Mouse (Mus musculus) ES-E14 (cell line): ENCODE data around the gene Slc9a9.

ENCODE experiments used
- CHD2 ChIP-seq: IDR thresholded peaks from 2 replicates; pipeline ENCODE4 v1.6.1; 2014; ENCODE audit warnings: mild to moderate bottlenecking, low read depth, low read length, inconsistent platforms
- HCFC1 ChIP-seq: IDR thresholded peaks from 2 replicates; pipeline ENCODE4 v1.6.1; 2012; ENCODE audit warnings: low read length, inconsistent platforms, borderline replicate concordance; ENCODE audit not compliant: insufficient read depth
- MAFK ChIP-seq: IDR thresholded peaks from 2 replicates; pipeline ENCODE4 v1.6.1; 2014; ENCODE audit warnings: mild to moderate bottlenecking, low read depth, low read length, inconsistent platforms; ENCODE audit not compliant: insufficient read depth
- ZC3H11A ChIP-seq: IDR thresholded peaks from 2 replicates; pipeline ENCODE4 v1.6.1; 2012; ENCODE audit warnings: low read depth, mild to moderate bottlenecking, inconsistent platforms, low read length, borderline replicate concordance
- ZNF384 ChIP-seq: IDR thresholded peaks from 2 replicates; pipeline ENCODE4 v1.6.1; 2012; ENCODE audit warnings: low read depth, low read length, inconsistent platforms

DNA sequence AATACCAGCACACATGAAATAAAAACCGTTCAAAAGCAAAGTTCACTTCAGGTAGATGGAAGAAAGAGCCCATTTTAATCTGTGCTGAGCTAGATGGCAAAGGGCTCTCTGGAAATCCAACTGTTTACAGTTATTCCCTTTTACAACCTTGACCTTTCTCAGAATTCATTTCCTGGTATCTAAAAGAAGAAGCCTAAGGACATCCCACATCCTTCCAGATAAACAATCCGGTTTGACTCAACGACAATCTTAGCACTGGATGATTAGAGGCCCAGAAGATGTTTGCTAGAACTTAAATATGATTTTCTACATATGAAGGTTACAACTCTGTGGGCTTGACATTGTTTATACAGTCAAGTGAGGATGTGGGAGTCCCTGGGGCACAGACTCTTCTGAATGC is 516.1 kb downstream of the Slc9a9 start:
- TF ChIP-seq ZNF384 (no peak), HCFC1 (no peak), CHD2 (no peak), ZC3H11A (no peak), MAFK (no peak)
